Mouse (Mus musculus) bone marrow macrophage, adult 2 months (primary cell): ENCODE measurements at regions not wholly inside any gene's neighbourhood (a gene's known extent, or its start where the extent isn't known, plus 50 kb on each side); places are given as distances from the start of the nearest gene placed in this dataset.

Source experiments
- H3K27ac ChIP-seq: 2 replicates; pipeline ENCODE4 v1.5.1; 2012; ENCODE audit warnings: low read depth, low read length; ENCODE audit not compliant: insufficient read depth
- H3K4me1 ChIP-seq: 2 replicates; pipeline ENCODE4 v1.6.1; 2012; ENCODE audit warnings: low read length; ENCODE audit not compliant: control insufficient read depth, insufficient read depth
- H3K4me3 ChIP-seq: 2 replicates; pipeline ENCODE4 v1.5.1; 2012; ENCODE audit warnings: mild to moderate bottlenecking, low read length, moderate library complexity; ENCODE audit not compliant: insufficient read depth
- CTCF ChIP-seq: IDR thresholded peaks from 2 replicates; pipeline ENCODE4 v1.5.1; 2012; ENCODE audit warnings: low read depth, mild to moderate bottlenecking, low read length, moderate library complexity
- POLR2A ChIP-seq: IDR thresholded peaks from 2 replicates; pipeline ENCODE4 v1.6.1; 2012; ENCODE audit warnings: mild to moderate bottlenecking, low read depth, low read length, borderline replicate concordance

DNA sequence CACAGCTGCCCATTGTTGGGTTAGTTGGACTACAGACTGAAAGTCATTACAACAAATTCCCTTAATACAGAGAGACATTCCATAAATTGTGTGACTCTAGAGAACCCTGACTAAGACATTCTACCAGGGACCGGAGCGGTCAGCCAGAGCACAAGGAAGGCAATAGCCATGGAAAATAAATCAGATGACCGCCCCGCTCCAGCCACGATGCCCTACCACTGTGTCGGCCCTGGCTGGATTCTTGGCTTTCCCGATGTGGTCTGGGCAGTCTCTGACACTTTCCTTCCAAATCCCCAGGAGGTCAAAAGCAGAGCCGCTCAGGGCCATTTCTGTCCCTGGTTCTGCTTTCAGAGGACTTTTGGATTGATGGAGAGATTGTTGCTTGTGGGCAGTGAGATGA, 57.8 kb downstream of the Lsm3 start:
- Histone ChIP-seq H3K4me3 (no peak overlapping the region), H3K27ac (no peak overlapping the region), H3K4me1 (no peaks in the 10 kb centered on the region)
- TF ChIP-seq CTCF (no peak), POLR2A (no peak)

DNA sequence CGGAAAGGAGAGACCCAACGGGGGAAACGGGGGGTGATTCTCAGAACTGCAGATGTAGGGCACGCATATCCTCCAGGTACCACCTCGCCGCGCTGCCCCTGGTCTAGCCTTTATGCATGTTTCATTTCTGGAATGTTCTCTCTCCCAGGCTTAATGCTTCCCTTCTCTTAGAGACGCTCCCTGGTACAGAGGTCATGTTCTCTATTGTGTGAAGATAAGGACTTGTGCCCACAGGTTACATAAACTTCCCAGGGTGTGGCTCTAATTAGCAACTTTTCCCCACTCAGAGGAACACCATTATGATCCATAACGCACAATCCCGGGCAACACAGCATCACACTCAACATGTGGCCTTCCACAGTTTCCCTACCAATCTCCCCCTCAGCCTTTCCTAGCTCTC, 58.7 kb downstream of the Lsm3 start:
- Histone ChIP-seq H3K4me1 (no peaks in the 10 kb centered on the region), H3K27ac (no peak overlapping the region), H3K4me3 (no peak overlapping the region)
- TF ChIP-seq POLR2A (no peak), CTCF (no peak)

DNA sequence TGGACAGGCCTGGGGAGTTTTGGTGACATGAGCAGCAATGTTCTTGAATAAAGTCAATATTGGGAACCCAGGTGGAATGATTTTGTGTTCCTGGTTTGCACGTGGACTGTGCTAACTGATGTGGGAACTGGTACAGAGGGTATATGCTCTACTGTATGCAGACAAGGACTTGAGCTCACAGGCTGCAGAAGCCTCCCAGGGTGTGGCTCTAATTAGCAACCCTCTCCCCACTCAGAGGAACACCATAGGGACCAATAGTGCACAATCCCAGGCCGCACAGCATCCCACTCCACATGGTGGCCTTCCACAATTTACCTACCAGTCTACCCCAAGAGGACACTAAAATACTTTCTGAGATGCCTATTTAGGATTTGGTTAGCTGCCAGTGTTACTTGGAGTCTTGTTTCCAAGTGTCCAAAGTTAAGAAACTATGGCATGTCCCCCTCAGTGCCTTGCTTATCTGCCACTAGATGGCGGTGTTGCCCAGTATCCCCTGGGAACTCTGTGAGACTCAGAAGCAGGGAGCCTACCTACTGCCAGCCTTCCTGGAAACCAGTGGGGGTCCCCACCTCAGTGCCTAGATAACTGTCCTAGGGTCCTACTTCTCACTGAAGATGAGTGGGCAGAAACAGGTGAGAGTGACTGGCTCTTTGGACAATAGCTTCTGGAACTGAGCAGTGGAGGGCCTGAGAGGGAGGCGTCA, 60.1 kb downstream of the Lsm3 start:
- H3K4me1 ChIP-seq: no peaks in the 10 kb centered on the region
- no peak overlapping the region for H3K4me3 ChIP-seq
- peak; percentile 91 for TF ChIP-seq CTCF
- no peak for TF ChIP-seq POLR2A
- no peak overlapping the region for H3K27ac ChIP-seq

DNA sequence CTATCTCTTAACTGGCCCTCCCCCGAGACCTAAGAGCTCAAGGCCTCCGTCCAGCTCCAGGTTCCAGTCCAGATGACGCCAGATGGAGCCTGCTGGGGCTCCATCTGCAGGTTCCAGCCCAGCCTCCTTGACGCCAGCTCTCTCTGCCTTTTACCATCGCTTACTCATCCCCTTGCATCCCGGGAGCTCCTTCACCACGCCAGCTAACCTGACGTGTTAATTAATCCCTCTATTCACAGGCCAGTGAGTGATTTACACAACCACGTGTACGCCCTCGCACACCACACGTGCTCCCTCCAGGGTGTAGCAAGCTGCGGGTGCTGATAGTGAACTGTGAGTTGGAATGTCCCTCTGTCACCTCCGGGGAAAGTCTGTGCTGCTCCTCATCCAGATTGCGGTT, 61.2 kb downstream of the Lsm3 start:
- TF ChIP-seq CTCF (no peak), POLR2A (no peak)
- Histone ChIP-seq H3K27ac (no peak overlapping the region), H3K4me3 (no peak overlapping the region), H3K4me1 (no peaks in the 10 kb centered on the region; the same call in 1 of the 2 replicates)

DNA sequence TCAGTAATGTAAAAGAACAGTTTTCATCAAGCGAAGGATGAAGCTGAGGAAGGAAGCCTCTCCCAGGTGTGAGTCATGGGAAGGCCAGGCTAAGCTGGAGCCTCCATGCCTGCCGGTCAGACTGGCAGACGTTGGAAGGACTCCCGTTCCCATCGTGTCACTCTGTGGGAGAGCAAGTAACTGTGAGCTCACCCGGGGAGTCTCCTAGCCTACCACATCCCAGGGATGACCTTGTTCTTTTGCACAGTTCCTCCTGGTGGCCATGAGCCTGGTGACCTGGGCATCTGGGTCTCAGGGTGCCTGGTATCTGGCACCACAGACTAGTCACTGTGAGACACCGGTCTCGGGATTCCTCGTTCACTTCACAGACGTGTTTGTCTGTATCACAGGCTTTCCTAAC, 63.9 kb downstream of the Lsm3 start:
- H3K4me3 ChIP-seq: no peak overlapping the region
- H3K4me1 ChIP-seq: peaks cover 3% of the 10 kb centered on the region
- TF ChIP-seq CTCF (no peak), POLR2A (no peak)
- no peak overlapping the region for H3K27ac ChIP-seq

DNA sequence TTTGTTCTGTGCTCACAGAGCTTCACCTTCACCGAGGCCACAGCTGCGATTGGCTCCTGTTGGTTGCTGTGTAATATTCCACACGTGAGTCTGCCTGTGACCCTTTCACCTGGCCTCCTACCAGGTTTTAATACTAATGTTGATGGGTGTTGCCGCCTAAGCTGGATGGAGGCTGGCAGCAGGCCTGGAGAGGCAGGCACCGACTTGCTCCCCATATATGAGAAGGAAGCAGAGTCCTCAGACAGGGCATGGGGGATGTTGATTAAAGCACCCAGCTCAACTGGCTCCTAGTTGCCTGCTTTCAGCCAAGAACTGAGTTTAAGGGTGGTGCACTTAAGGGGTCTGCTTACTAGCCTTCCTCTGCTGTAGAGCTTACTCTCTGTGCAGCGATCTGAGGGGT, 64.9 kb downstream of the Lsm3 start:
- TF ChIP-seq POLR2A (no peak), CTCF (no peak)
- Histone ChIP-seq H3K4me3 (no peak overlapping the region), H3K27ac (no peak overlapping the region), H3K4me1 (peaks cover 5% of the 10 kb centered on the region)

DNA sequence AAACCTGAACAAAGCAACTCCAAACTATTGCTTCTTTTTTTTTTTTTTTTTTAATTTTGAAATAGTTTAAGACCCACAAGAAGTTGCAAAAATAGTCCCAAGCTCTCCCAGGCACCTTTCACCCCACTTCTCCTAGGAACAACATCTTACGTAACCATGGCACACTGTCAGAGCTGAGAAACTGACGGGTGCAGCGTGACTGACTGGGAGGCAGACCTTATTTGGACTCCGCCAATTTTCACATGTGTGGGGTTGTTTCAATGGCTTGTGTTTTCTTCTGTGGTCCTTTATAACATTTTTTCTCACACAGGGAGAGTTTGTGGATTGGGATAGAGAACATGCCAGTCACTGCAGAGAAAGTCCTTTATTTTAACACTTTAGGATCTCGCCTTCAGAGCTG, 66.6 kb downstream of the Lsm3 start:
- H3K4me3 ChIP-seq: no peak overlapping the region
- H3K4me1 ChIP-seq: peaks cover 11% of the 10 kb centered on the region
- H3K27ac ChIP-seq: no peak overlapping the region
- TF ChIP-seq POLR2A (no peak), CTCF (no peak)

DNA sequence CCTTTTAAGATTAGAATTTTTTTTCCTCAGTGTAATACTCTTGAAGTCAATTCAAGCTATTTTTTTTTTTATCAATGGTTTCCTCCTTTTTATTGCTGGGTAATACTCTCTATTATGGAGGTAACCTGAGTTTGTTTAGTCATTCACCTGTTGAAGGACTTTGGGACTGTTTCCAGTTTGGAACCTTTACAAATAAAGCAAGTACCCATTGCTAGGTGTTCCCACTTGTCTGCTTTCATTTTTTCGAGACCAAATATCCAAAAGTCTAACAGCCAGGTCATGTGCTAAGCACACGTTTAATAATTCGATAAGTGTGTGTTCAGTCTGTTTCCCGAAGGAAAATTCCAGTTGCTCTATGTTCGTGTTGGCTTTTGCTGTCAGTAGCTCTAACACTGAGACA, 67.6 kb downstream of the Lsm3 start:
- no peak overlapping the region for H3K4me3 ChIP-seq
- no peak for TF ChIP-seq POLR2A
- TF ChIP-seq CTCF: no peak
- H3K27ac ChIP-seq: no peak overlapping the region
- H3K4me1 ChIP-seq: peaks cover 11% of the 10 kb centered on the region

DNA sequence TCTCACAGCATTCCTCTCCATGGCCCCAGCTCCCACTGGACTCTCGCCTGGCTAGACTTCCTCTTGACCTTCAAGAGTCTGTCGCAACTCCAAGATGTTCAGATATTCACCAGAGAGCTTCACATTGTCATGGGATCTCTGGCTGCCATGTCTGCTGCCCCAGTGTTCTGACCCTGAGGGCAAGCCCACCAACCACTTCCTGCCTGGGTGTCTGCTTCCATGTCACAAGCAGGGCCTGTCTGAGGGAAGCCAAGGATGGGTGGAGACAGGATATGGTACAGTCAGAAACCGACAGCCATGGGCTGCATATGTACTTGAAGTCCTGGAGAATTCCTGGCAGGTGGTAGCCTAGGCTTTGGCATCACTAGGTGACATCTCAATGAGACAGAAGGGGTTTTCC, 69.8 kb downstream of the Lsm3 start:
- H3K27ac ChIP-seq: no peak overlapping the region
- TF ChIP-seq POLR2A (no peak), CTCF (no peak)
- peaks cover 11% of the 10 kb centered on the region for H3K4me1 ChIP-seq

DNA sequence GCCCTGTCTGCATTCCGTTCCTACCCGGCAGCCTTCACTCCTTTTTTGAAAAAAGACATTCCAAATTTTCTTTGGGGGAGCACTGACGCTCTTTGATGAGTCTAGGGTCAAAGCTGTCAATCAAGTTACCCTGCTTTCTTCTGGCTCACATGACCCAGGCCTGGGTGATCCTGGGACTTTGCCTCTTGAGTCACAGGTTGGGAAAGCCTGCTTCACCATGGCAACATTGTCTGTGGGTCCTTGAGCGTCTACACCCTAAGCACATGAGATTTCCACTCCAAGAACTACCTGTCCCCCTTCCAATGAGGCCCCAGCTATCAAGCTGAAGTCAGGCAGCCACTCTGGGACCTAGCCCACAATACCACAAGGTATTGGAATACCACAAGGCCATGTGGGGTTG, 73.5 kb downstream of the Lsm3 start:
- TF ChIP-seq CTCF: no peak
- TF ChIP-seq POLR2A: no peak
- Histone ChIP-seq H3K4me3 (no peak overlapping the region), H3K27ac (no peak overlapping the region), H3K4me1 (peaks cover 7% of the 10 kb centered on the region)

More for the DNA sequence above, 69.8 kb downstream of the Lsm3 start:
- H3K4me3 ChIP-seq: no peak overlapping the region
